Mouse (Mus musculus) embryonic facial prominence, embryonic 14.5 days (tissue): ENCODE measurements around the gene Rnd3. TPM values are rescaled to one million over a fixed set of nuclear protein-coding genes. Genes with fewer than 3 reads are reported as not detected.

Experiments
- ATAC-seq: fragments of 200-750 bp; cut with Nextera tagmentation; 2 replicates; pipeline ENCODE4 v1.8.0; 2017; ENCODE audit warnings: low read depth, moderate number of reproducible peaks, moderate TSS enrichment
- DNase-seq: peaks from one replicate; pipeline ENCODE4 v3.0.0-alpha.2; 2015; ENCODE audit warnings: low spot score
- H3K27ac ChIP-seq: fragments of 300-500 bp; sonication (generic); replicated peaks from 2 replicates; pipeline ENCODE4 v1.5.1; 2014; ENCODE audit warnings: low read depth, mild to moderate bottlenecking, low read length, moderate library complexity
- H3K27me3 ChIP-seq: fragments of 300-500 bp; sonication (generic); replicated peaks from 2 replicates; pipeline ENCODE4 v1.6.1; 2014; ENCODE audit warnings: low read length; ENCODE audit not compliant: control insufficient read depth, insufficient read depth
- H3K36me3 ChIP-seq: fragments of 300-500 bp; sonication (generic); 2 replicates; pipeline ENCODE4 v1.6.1; 2014; ENCODE audit warnings: low read length, mixed read lengths; ENCODE audit not compliant: control insufficient read depth, insufficient read depth
- H3K4me1 ChIP-seq: fragments of 300-500 bp; sonication (generic); 2 replicates; pipeline ENCODE4 v1.6.1; 2014; ENCODE audit warnings: antibody characterized with exemption, low read length; ENCODE audit not compliant: control insufficient read depth, insufficient read depth
- H3K4me2 ChIP-seq: fragments of 300-500 bp; sonication (generic); 2 replicates; pipeline ENCODE4 v1.6.1; 2014; ENCODE audit warnings: low read depth, mild to moderate bottlenecking, low read length, moderate library complexity, mixed read lengths
- H3K4me3 ChIP-seq: fragments of 300-500 bp; sonication (generic); 2 replicates; pipeline ENCODE4 v1.5.1; 2014; ENCODE audit warnings: low read depth, mild to moderate bottlenecking, low read length
- H3K9ac ChIP-seq: fragments of 300-500 bp; sonication (generic); 2 replicates; pipeline ENCODE4 v1.6.1; 2014; ENCODE audit warnings: low read depth, mild to moderate bottlenecking, low read length, moderate library complexity, mixed read lengths
- H3K9me3 ChIP-seq: fragments of 300-500 bp; sonication (generic); 2 replicates; pipeline ENCODE4 v1.6.1; 2016; ENCODE audit warnings: low read length; ENCODE audit not compliant: control insufficient read depth
- WGBS: fragments of 180-500 bp; shearing (Covaris S2); extraction: QIAGEN DNeasy Blood & Tissue Kit; methylation state at CpG from one replicate; pipeline ENCODE4 v1.1.7; 2014; 5-methylcytosine and 5-hydroxymethylcytosine counted together
- polyA plus RNA-seq: library from polyadenylated mRNA; unstranded; fragments of >200 nt; fragmentation: Nextera tagmentation; extraction: Ambion mirVana; gene quantifications from 2 replicates; pipeline ENCODE4 v1.2.1, GENCODE M21; 2014

Gene Rnd3
- polyA plus RNA-seq, 1 experiment from 2014 or later = 99.7 TPM

DNA sequence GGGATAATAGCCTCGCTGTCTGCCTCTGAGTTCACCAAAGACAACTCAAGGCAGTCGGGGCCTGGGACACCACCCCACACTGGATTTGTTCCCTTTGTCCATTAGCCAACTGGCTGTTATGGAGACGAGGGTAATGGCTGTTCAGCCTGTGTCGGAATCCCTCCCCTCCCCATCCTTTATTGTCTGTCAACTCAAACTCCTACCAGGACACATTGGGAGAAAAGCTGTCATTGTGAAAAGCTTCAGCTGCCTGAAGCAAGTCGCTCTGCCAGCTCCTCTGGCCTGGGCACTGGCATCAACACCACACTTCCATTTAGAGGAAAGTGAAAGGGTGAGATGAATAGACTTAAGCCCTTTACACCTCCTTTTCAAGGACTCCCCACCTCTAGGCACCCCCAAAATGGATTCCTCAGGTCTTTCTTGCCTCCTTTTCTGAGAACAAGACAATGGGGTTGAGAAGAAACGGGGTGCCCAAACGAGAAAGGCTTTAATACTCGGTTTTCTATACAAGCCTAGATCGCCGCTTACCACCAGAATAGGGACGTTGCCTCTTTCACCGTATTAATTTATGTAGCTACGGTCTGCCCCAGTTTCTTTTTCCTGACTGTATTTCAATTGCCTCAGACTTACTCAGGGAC, 66.1 kb downstream of the Rnd3 start:
- Histone ChIP-seq H3K27ac (no peak overlapping the region), H3K4me2 (no peak overlapping the region), H3K4me1 (0 out of 2 replicates have a peak, but pooled peaks cover 6% of the 10 kb centered on the region), H3K4me3 (no peak overlapping the region), H3K9me3 (no peaks in the 10 kb centered on the region), H3K27me3 (no peaks in the 10 kb centered on the region), H3K36me3 (no peaks in the 10 kb centered on the region), H3K9ac (no peak overlapping the region)
- 77% methylated on average over 13 of the region's 13 CpGs for WGBS
- no peak for DNase-seq
- ATAC-seq = no peak
